Mouse (Mus musculus) ES-E14 (cell line): ENCODE data around the gene Cad. TPM values are rescaled to one million over a fixed set of nuclear protein-coding genes. Genes with fewer than 3 reads are reported as not detected.
"Not testable (repeated sequence)": the region's sequence is repeated elsewhere in the genome, so short reads cannot be mapped to it uniquely, and the experiment has no call there.

Source experiments
- DNase-seq: peaks from one replicate; pipeline ENCODE4 v3.0.0-alpha.2; 2013; ENCODE audit warnings: low read depth, low spot score
- H3K27ac ChIP-seq: 2 replicates; pipeline ENCODE4 v1.5.1; 2012; ENCODE audit warnings: low read depth, mild to moderate bottlenecking, low read length, moderate library complexity, mixed read lengths; ENCODE audit not compliant: poor library complexity, insufficient read depth, severe bottlenecking
- H3K36me3 ChIP-seq: 2 replicates; pipeline ENCODE4 v1.6.1; 2012; ENCODE audit warnings: mild to moderate bottlenecking, low read length, moderate library complexity, mixed read lengths; ENCODE audit not compliant: control insufficient read depth, poor library complexity, insufficient read depth, severe bottlenecking
- H3K4me1 ChIP-seq, 2 experiments: fragments of 150-350 bp in 1 of 2; sonication (generic) in 1 of 2; 2 replicates each; pipeline ENCODE4 v1.6.1; 2012; ENCODE audit warnings: low read length in 2 of 2, mild to moderate bottlenecking in 1 of 2, mixed read lengths in 1 of 2; ENCODE audit not compliant: control insufficient read depth in 2 of 2, insufficient read depth in 2 of 2, poor library complexity in 1 of 2
- H3K4me3 ChIP-seq, 2 experiments: fragments of 150-350 bp in 1 of 2; sonication (generic) in 1 of 2; 2 replicates each; pipeline ENCODE4 v1.5.1; 2012; ENCODE audit warnings: low read length in 2 of 2, low read depth in 1 of 2, mild to moderate bottlenecking in 1 of 2, mixed read lengths in 1 of 2; ENCODE audit not compliant: insufficient read depth in 1 of 2, poor library complexity in 1 of 2, severe bottlenecking in 1 of 2
- H3K9ac ChIP-seq: 2 replicates; pipeline ENCODE4 v1.6.1; 2012; ENCODE audit warnings: low read depth, mild to moderate bottlenecking, low read length, mixed read lengths; ENCODE audit not compliant: poor library complexity, insufficient read depth, severe bottlenecking
- H3K9me3 ChIP-seq: fragments of 150-350 bp; sonication (generic); 2 replicates; pipeline ENCODE4 v1.6.1; 2012; ENCODE audit warnings: low read depth, mild to moderate bottlenecking, low read length; ENCODE audit not compliant: control insufficient read depth, insufficient read depth
- CHD2 ChIP-seq: IDR thresholded peaks from 2 replicates; pipeline ENCODE4 v1.6.1; 2014; ENCODE audit warnings: mild to moderate bottlenecking, low read depth, low read length, inconsistent platforms
- HCFC1 ChIP-seq: IDR thresholded peaks from 2 replicates; pipeline ENCODE4 v1.6.1; 2012; ENCODE audit warnings: low read length, inconsistent platforms, borderline replicate concordance; ENCODE audit not compliant: insufficient read depth
- MAFK ChIP-seq: IDR thresholded peaks from 2 replicates; pipeline ENCODE4 v1.6.1; 2014; ENCODE audit warnings: mild to moderate bottlenecking, low read depth, low read length, inconsistent platforms; ENCODE audit not compliant: insufficient read depth
- ZC3H11A ChIP-seq: IDR thresholded peaks from 2 replicates; pipeline ENCODE4 v1.6.1; 2012; ENCODE audit warnings: low read depth, mild to moderate bottlenecking, inconsistent platforms, low read length, borderline replicate concordance
- ZNF384 ChIP-seq: IDR thresholded peaks from 2 replicates; pipeline ENCODE4 v1.6.1; 2012; ENCODE audit warnings: low read depth, low read length, inconsistent platforms
- in situ Hi-C, 2 experiments: fragments of 600-800 bp; cut with MboI; formaldehyde crosslinking; loops; one replicate each; pipeline ENCODE4 v1.15.1; 2025; ENCODE audit warnings: low sequenced_read_pairs in 2 of 2, inconsistent platforms in 1 of 2; ENCODE audit not compliant: unreplicated experiment in 2 of 2
- total RNA-seq: library from RNA; depleted of rRNA; stranded (reverse); fragments of 300-350 nt; gene quantifications from 2 replicates; pipeline ENCODE4 v1.2.3, GENCODE M21; 2012

The Cad gene
- total RNA-seq, 1 experiment: 154 TPM

- H3K4me1 ChIP-seq: no peaks in the 10 kb centered on the region
- DNase-seq: peak; percentile 97
- H3K9ac ChIP-seq: peak within 1 kb of the TSS; percentile 96
- H3K27ac ChIP-seq: peak within 1 kb of the TSS; percentile 88
- H3K4me3 ChIP-seq: peak within 1 kb of the TSS; percentile 78 to 93
- TF ChIP-seq MAFK (no peak), ZNF384 (no peak), ZC3H11A (no peak), CHD2 (peak; percentile 94), HCFC1 (peak; percentile 80)
- H3K9me3 ChIP-seq: no peaks in the 10 kb centered on the region
- peaks cover 2% of the 10 kb centered on the region; the same call in 1 of the 2 replicates for H3K36me3 ChIP-seq
- in situ Hi-C loops: no loop called here
Measured at GRCm38 (mm10) chr5:31047848-31048762, 6.5 kb upstream of the Cad start, which contains the start of gene Atraid. Atraid (plus strand) TSS chr5:31048312.

- DNase-seq: peak; percentile 48
- no peaks in the 10 kb centered on the region for H3K4me1 ChIP-seq
- peak within 1 kb of the TSS; percentile 96 for H3K9ac ChIP-seq
- peak within 1 kb of the TSS; percentile 88 for H3K27ac ChIP-seq
- H3K9me3 ChIP-seq: no peaks in the 10 kb centered on the region
- peak within 1 kb of the TSS; percentile 78 to 93 for H3K4me3 ChIP-seq
- TF ChIP-seq MAFK (no peak), ZNF384 (peak; percentile 56; the same call in 1 of the 2 replicates), CHD2 (no peak), ZC3H11A (no peak)
- H3K36me3 ChIP-seq: no peaks in the 10 kb centered on the region
- in situ Hi-C loops: no loop called here
Measured at GRCm38 (mm10) chr5:31048763-31049641, 5.6 kb upstream of the Cad start, which contains the start of gene Slc5a6. Slc5a6 (minus strand) TSS chr5:31048924.

GRCm38 (mm10) chr5:31050427-31050826 lies 4.2 kb upstream of the Cad start:
- H3K4me1 ChIP-seq: no peaks in the 10 kb centered on the region; a peak in 1 of 4 replicates
- no peak overlapping the region for H3K27ac ChIP-seq
- no peak overlapping the region for H3K4me3 ChIP-seq
- TF ChIP-seq ZC3H11A (no peak), HCFC1 (no peak), CHD2 (no peak), MAFK (no peak), ZNF384 (no peak)
- in situ Hi-C loops: no loop called here
- H3K9me3 ChIP-seq: no peaks in the 10 kb centered on the region
- no peak overlapping the region for H3K9ac ChIP-seq
- H3K36me3 ChIP-seq: no peaks in the 10 kb centered on the region
- DNase-seq: no peak

DNA sequence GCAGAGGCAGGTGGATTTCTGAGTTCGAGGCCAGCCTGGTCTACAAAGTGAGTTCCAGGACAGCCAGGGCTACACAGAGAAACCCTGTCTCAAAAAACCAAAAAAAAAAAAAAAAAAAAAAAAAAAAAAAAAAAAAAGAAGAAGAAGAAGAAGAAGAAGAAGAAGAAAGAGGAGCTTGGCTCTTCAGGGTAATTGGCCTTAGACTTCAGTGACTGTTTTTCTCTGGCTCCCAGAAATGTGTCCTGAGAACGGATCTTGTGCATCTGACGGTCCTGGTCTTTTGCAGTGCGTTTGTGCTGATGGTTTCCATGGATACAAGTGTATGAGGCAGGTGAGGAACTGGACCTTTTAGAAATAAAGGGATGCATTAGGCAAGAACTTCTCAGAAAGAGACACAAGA lies 852 bp upstream of the Cad start:
- H3K27ac ChIP-seq, DNase-seq, H3K9ac ChIP-seq, in situ Hi-C loops, H3K9me3 ChIP-seq, H3K4me1 ChIP-seq: not testable (repeated sequence)
- H3K4me3 ChIP-seq: peak overlapping the region; percentile 88 to 95; a peak in 2 of 4 replicates
- peak; percentile 75 for TF ChIP-seq ZNF384
- peaks cover 11% of the 10 kb centered on the region for H3K36me3 ChIP-seq
